Comparison of ENCODE assay signal across 8 mouse cellular contexts in genomic region chr9:72954746-72955145, GRCm38 (mm10). TPM values are rescaled to one million over a fixed set of nuclear protein-coding genes. Genes with fewer than 3 reads are reported as not detected.
A peak's percentile ranks its signal among the peaks of the same experiment; 100 is the strongest.
DNase-seq lines count a peak whose midpoint lies in the region; ATAC-seq and TF ChIP-seq lines count a peak whose summit lies in the region.

No protein-coding gene starts in this region.

- H3K4me3 ChIP-seq in gastrocnemius, adult 2 months = no peak overlapping the region

- intact Hi-C loops in gastrocnemius, adult 2 months (cut with DNase I) = loop anchor here (5.0 to 10.0 kb wide), 2 partner anchors 62 to 190 kb away; no protein-coding TSS in a partner anchor

- no peak for ATAC-seq in erythroid progenitor cell, adult 5-6 weeks (replicated peaks; ENCODE audit: low FRiP score, poor library complexity, severe bottlenecking)

- DNase-seq in gastrocnemius, adult 2 months = no peak
- no peak for DNase-seq in gastrocnemius, adult 8-10 months (ENCODE audit: low spot score in 2 of 2)
- DNase-seq in ovary, postnatal 36 days (ENCODE audit: low spot score) = peak; percentile 15
- no peak for DNase-seq in ovary, adult 18-20 months (ENCODE audit: low spot score)
- peak; percentile 36 for DNase-seq in forelimb bud, embryonic 11.5 days (ENCODE audit: low read depth, low spot score)
- DNase-seq in right cerebral cortex, postnatal 36 days (ENCODE audit: low spot score in 2 of 2) = no peak
- DNase-seq in cerebellum, postnatal 36 days = no peak

- peak; percentile 51 for TF ChIP-seq CTCF in gastrocnemius, adult 2 months (IDR thresholded peaks at IDR 0.05)

- H3K27ac ChIP-seq in gastrocnemius, adult 2 months = no peak overlapping the region

RNA-seq across cellular contexts. Expression of gene Dyx1c1, which starts 3.8 kb away (rescaled TPM):
- 1 to 10 TPM in 1 of 2 experiments, under 1 TPM in 1; 0.94 to 1.4 TPM for total RNA-seq in gastrocnemius, adult 2 months (2021)
- total RNA-seq in gastrocnemius, adult 8-10 months (2022) = 1 to 10 TPM in 2 of 4 experiments, under 1 TPM in 2; 0.75 to 1.4 (median 1.1) TPM
- total RNA-seq in erythroid progenitor cell, adult 5-6 weeks (2015; ENCODE audit: low replicate concordance) = not detected in 2 replicates
- not detected in 2 replicates for total RNA-seq in erythroid progenitor cell, adult 5-6 weeks (2017; ENCODE audit: low replicate concordance)

RNA-seq across cellular contexts. Expression of gene Gm44503, which starts 3.9 kb away (rescaled TPM):
- total RNA-seq in gastrocnemius, adult 2 months (2021) = not detected
- total RNA-seq in gastrocnemius, adult 8-10 months (2022) = not detected
- not detected in 2 replicates for total RNA-seq in erythroid progenitor cell, adult 5-6 weeks (2015; ENCODE audit: low replicate concordance)
- total RNA-seq in erythroid progenitor cell, adult 5-6 weeks (2017; ENCODE audit: low replicate concordance) = not detected in 2 replicates

RNA-seq across cellular contexts. Expression of gene Pygo1, which starts 29.3 kb away (rescaled TPM):
- 10 to 100 TPM; 11.6 to 15.4 TPM for total RNA-seq in gastrocnemius, adult 2 months (2021)
- total RNA-seq in gastrocnemius, adult 8-10 months (2022) = 10 to 100 TPM; 11.8 to 15.5 (median 14.5) TPM
- not detected in 2 replicates for total RNA-seq in erythroid progenitor cell, adult 5-6 weeks (2015; ENCODE audit: low replicate concordance)
- not detected in 2 replicates for total RNA-seq in erythroid progenitor cell, adult 5-6 weeks (2017; ENCODE audit: low replicate concordance)

RNA-seq across cellular contexts. Expression of gene Ccpg1os, which starts 30.4 kb away (rescaled TPM):
- total RNA-seq in gastrocnemius, adult 2 months (2021) = 10 to 100 TPM in 1 of 2 experiments, 1 to 10 TPM in 1; 8.8 to 11.8 TPM
- 10 to 100 TPM; 11.2 to 15.6 (median 11.9) TPM for total RNA-seq in gastrocnemius, adult 8-10 months (2022)
- total RNA-seq in erythroid progenitor cell, adult 5-6 weeks (2015; ENCODE audit: low replicate concordance) = 2.5 TPM in 1 of 2 replicates, not detected in the other
- 0.77 TPM in 1 of 2 replicates, not detected in the other for total RNA-seq in erythroid progenitor cell, adult 5-6 weeks (2017; ENCODE audit: low replicate concordance)

RNA-seq across cellular contexts. Expression of gene Ccpg1, which starts 30.5 kb away (rescaled TPM):
- total RNA-seq in gastrocnemius, adult 2 months (2021) = 10 to 100 TPM; 76.1 to 95.7 TPM
- total RNA-seq in gastrocnemius, adult 8-10 months (2022) = 100 to 1,000 TPM in 1 of 4 experiments, 10 to 100 TPM in 3; 78.5 to 101 (median 82.0) TPM
- 13.8 and 30.6 TPM in 2 replicates for total RNA-seq in erythroid progenitor cell, adult 5-6 weeks (2015; ENCODE audit: low replicate concordance)
- 24.9 and 34.5 TPM in 2 replicates for total RNA-seq in erythroid progenitor cell, adult 5-6 weeks (2017; ENCODE audit: low replicate concordance)

Comparison
In these comparisons a context has a peak if more than half of its experiments do, and no peak if none do; other contexts are left out.
1. DNase-seq: peak in ovary, postnatal 36 days (single experiment) and forelimb bud, embryonic 11.5 days (single experiment); none in gastrocnemius, adult 2 months (single experiment), gastrocnemius, adult 8-10 months (0 of 2), ovary, adult 18-20 months (single experiment), right cerebral cortex, postnatal 36 days (0 of 2) and cerebellum, postnatal 36 days (0 of 2).
2. RNA of gene Pygo1, which starts 29.3 kb away (total RNA-seq): 11.6 to 15.4 TPM in gastrocnemius, adult 2 months and 11.8 to 15.5 TPM in gastrocnemius, adult 8-10 months; not detected in erythroid progenitor cell, adult 5-6 weeks; every median in the first group is over 10 times any median in the second.